Mouse (Mus musculus): Measurements from ENCODE around the gene Smpd4. TPM values are rescaled to one million over a fixed set of nuclear protein-coding genes. Genes with fewer than 3 reads are reported as not detected.

The Smpd4 gene
- total RNA-seq, 2 experiments from 2014 or later = 27.0 to 35.7 TPM

Other genes starting within 250 kb of the Smpd4 start
- 29.6 and 35.1 TPM in 2 replicates for gene Snap29, start 213.4 kb upstream of the Smpd4 start, total RNA-seq (2015)
- gene Snap29, start 213.4 kb upstream of the Smpd4 start, total RNA-seq (2017) = 36.0 and 38.7 TPM in 2 replicates
- 51.5 and 77.1 TPM in 2 replicates for gene Pi4ka, start 213.0 kb upstream of the Smpd4 start, total RNA-seq (2015)
- 34.2 and 44.7 TPM in 2 replicates for gene Pi4ka, start 213.0 kb upstream of the Smpd4 start, total RNA-seq (2017)
- 25.4 and 29.5 TPM in 2 replicates for gene Crkl, start 167.4 kb upstream of the Smpd4 start, total RNA-seq (2015)
- 25.9 and 26.5 TPM in 2 replicates for gene Crkl, start 167.4 kb upstream of the Smpd4 start, total RNA-seq (2017)
- not detected in 2 replicates for gene Aifm3, start 129.7 kb upstream of the Smpd4 start, total RNA-seq (2015)
- not detected in 2 replicates for gene Aifm3, start 129.7 kb upstream of the Smpd4 start, total RNA-seq (2017)
- 19.2 and 27.7 TPM in 2 replicates for gene Lztr1, start 110.7 kb upstream of the Smpd4 start, total RNA-seq (2015)
- 38.1 and 49.8 TPM in 2 replicates for gene Lztr1, start 110.7 kb upstream of the Smpd4 start, total RNA-seq (2017)
- gene Thap7, start 88.2 kb upstream of the Smpd4 start, total RNA-seq (2015) = 8.9 and 14.9 TPM in 2 replicates
- 19.1 and 29.2 TPM in 2 replicates for gene Thap7, start 88.2 kb upstream of the Smpd4 start, total RNA-seq (2017)
- gene Lrrc74b, start 58.1 kb upstream of the Smpd4 start, total RNA-seq (2015) = not detected in 2 replicates
- gene Lrrc74b, start 58.1 kb upstream of the Smpd4 start, total RNA-seq (2017) = not detected in 2 replicates
- not detected in 2 replicates for gene P2rx6, start 57.5 kb upstream of the Smpd4 start, total RNA-seq (2015)
- not detected in 2 replicates for gene P2rx6, start 57.5 kb upstream of the Smpd4 start, total RNA-seq (2017)
- not detected in 2 replicates for gene Slc7a4, start 36.1 kb upstream of the Smpd4 start, total RNA-seq (2015)
- 0.40 TPM in 1 of 2 replicates, not detected in the other for gene Slc7a4, start 36.1 kb upstream of the Smpd4 start, total RNA-seq (2017)
- 0.36 TPM in 1 of 2 replicates, not detected in the other for gene Ccdc74a, start 27.1 kb downstream of the Smpd4 start, total RNA-seq (2015)
- gene Ccdc74a, start 27.1 kb downstream of the Smpd4 start, total RNA-seq (2017) = not detected in 2 replicates
- gene Med15, start 113.5 kb downstream of the Smpd4 start, total RNA-seq (2015) = 61.4 and 67.1 TPM in 2 replicates
- 28.6 and 49.3 TPM in 2 replicates for gene Med15, start 113.5 kb downstream of the Smpd4 start, total RNA-seq (2017)
- 5.0 and 6.9 TPM in 2 replicates for gene Klhl22, start 140.3 kb downstream of the Smpd4 start, total RNA-seq (2015)
- 7.0 and 8.3 TPM in 2 replicates for gene Klhl22, start 140.3 kb downstream of the Smpd4 start, total RNA-seq (2017)
- gene Scarf2, start 177.9 kb downstream of the Smpd4 start, total RNA-seq (2015) = 0.07 TPM in 1 of 2 replicates, not detected in the other
- not detected in 2 replicates for gene Scarf2, start 177.9 kb downstream of the Smpd4 start, total RNA-seq (2017)
- not detected in 2 replicates for gene B830017H08Rik, start 213.8 kb downstream of the Smpd4 start, total RNA-seq (2015)
- gene B830017H08Rik, start 213.8 kb downstream of the Smpd4 start, total RNA-seq (2017) = not detected in 2 replicates
- gene Car15, start 219.0 kb downstream of the Smpd4 start, total RNA-seq (2015) = 4.1 and 6.1 TPM in 2 replicates
- 1.7 and 2.3 TPM in 2 replicates for gene Car15, start 219.0 kb downstream of the Smpd4 start, total RNA-seq (2017)